Mouse (Mus musculus): ENCODE data around the gene Mapkapk3. TPM values are rescaled to one million over a fixed set of nuclear protein-coding genes. Genes with fewer than 3 reads are reported as not detected.

Gene Mapkapk3
- polyA plus RNA-seq, 1 experiment from 2014 or later, result 13.2 TPM

- H3K4me1 ChIP-seq, result peaks cover 81% of the 10 kb centered on the region
These were observed 8.5 kb upstream of the Mapkapk3 start for GRCm38 (mm10) chr9:107298059-107298780.

GRCm38 (mm10) chr9:107297658-107298057, 8.0 kb upstream of the Mapkapk3 start:
- 74% methylated on average over 4 of the region's 4 CpGs for whole genome bisulfite sequencing (ENCODE audit: insufficient replicate concordance)
- Histone ChIP-seq H3K27me3 (replicated peaks) (peaks cover 12% of the 10 kb centered on the region; the same call in 1 of the 2 replicates), H3K4me2 (peak overlapping the region; percentile 93), H3K36me3 (peaks cover 29% of the 10 kb centered on the region), H3K9ac (peak overlapping the region; percentile 84), H3K4me3 (peak overlapping the region; percentile 81), H3K4me1 (peaks cover 76% of the 10 kb centered on the region), H3K9me3 (replicated peaks) (no peaks in the 10 kb centered on the region), H3K27ac (peak overlapping the region; percentile 96)
- no peak for ATAC-seq

More at GRCm38 (mm10) chr9:107298059-107298780, 8.5 kb upstream of the Mapkapk3 start:
- Histone ChIP-seq H3K4me2 (peak overlapping the region; percentile 93), H3K9me3 (replicated peaks) (no peaks in the 10 kb centered on the region), H3K4me3 (peak overlapping the region; percentile 81), H3K27ac (peak overlapping the region; percentile 96), H3K36me3 (peaks cover 33% of the 10 kb centered on the region), H3K9ac (peak overlapping the region; percentile 84), H3K27me3 (replicated peaks) (peaks cover 7% of the 10 kb centered on the region; the same call in 1 of the 2 replicates)
- WGBS (ENCODE audit: insufficient replicate concordance), result 68% methylated on average over 8 of the region's 8 CpGs
- ATAC-seq, result peak; percentile 66

DNA sequence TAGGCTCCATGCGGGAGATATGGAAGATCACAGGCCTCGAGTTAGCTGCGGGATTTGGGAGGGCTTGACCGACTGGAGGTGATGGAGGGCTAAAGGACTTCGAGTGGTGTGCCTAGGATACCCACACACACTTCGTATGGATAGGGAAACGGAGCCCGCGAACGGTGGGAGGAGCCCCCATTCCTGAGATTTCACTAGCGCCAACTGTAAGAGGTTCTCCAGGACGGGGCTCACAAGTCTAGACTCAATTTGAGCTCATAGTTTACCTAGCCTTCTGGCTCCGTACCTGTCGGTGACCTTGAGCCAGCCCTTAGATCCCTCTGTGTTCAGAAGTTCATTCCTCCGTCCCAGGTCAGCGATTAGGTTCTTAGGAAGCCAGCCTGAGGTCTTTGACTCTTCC, 7.4 kb upstream of the Mapkapk3 start:
- Histone ChIP-seq H3K9ac (peak overlapping the region; percentile 84), H3K4me2 (peak overlapping the region; percentile 93), H3K27me3 (replicated peaks) (peaks cover 18% of the 10 kb centered on the region; the same call in 1 of the 2 replicates), H3K36me3 (peaks cover 24% of the 10 kb centered on the region), H3K4me3 (peak overlapping the region; percentile 81), H3K9me3 (replicated peaks) (no peaks in the 10 kb centered on the region), H3K27ac (peak overlapping the region; percentile 96), H3K4me1 (peaks cover 70% of the 10 kb centered on the region)
- 13% methylated on average over 16 of the region's 16 CpGs for WGBS (ENCODE audit: insufficient replicate concordance)
- no peak for ATAC-seq

DNA sequence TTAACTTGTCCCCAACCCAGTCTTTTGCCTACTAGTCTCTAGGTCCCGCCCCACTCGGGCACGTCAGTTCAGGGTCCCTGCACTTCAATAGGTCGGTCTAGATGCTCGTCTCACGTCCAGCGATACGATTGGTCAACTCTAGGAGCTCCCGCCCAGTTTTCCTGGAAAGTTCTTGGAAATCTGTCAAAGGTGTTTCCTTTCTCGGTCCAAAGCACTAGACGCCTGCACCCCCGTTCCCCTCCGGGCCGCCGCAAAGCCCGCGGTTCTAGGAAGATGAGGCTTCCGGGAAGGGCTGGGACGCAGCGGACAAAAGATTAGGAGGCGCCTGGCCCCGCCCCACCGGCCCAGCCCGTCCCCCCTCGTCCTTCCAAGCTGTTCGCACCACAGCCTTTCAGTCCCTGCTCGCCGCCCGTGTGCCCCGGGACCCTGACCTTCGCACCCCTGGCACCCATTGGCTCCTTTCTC, 6.9 kb upstream of the Mapkapk3 start:
- H3K9ac ChIP-seq, result peak overlapping the region; percentile 84
- H3K4me3 ChIP-seq, result peak overlapping the region; percentile 81
- ATAC-seq, result peak; percentile 93
- WGBS (ENCODE audit: insufficient replicate concordance), result 0% methylated on average over 30 of the region's 31 CpGs
- no peaks in the 10 kb centered on the region for H3K9me3 ChIP-seq (replicated peaks)
- peak overlapping the region; percentile 93 for H3K4me2 ChIP-seq
- H3K36me3 ChIP-seq, result peaks cover 18% of the 10 kb centered on the region
- H3K27me3 ChIP-seq (replicated peaks), result peaks cover 23% of the 10 kb centered on the region; the same call in 1 of the 2 replicates
- H3K27ac ChIP-seq, result peak overlapping the region; percentile 96
- peaks cover 64% of the 10 kb centered on the region for H3K4me1 ChIP-seq

GRCm38 (mm10) chr9:107296041-107296440, 6.4 kb upstream of the Mapkapk3 start:
- H3K27me3 ChIP-seq (replicated peaks), result peaks cover 25% of the 10 kb centered on the region; the same call in 1 of the 2 replicates
- no peaks in the 10 kb centered on the region for H3K9me3 ChIP-seq (replicated peaks)
- peak overlapping the region; percentile 74 for H3K9ac ChIP-seq
- peak overlapping the region; percentile 81 for H3K4me3 ChIP-seq
- peak overlapping the region; percentile 96 for H3K27ac ChIP-seq
- peak overlapping the region; percentile 93 for H3K4me2 ChIP-seq
- peaks cover 13% of the 10 kb centered on the region for H3K36me3 ChIP-seq
- 1% methylated on average over 14 of the region's 14 CpGs for WGBS (ENCODE audit: insufficient replicate concordance)
- peak; percentile 21 for ATAC-seq
- peaks cover 59% of the 10 kb centered on the region for H3K4me1 ChIP-seq

DNA sequence AAGGTAGTCTGAATTCAATTTTAAA, 6.2 kb upstream of the Mapkapk3 start, which contains the start of gene Cish:
Gene Cish (plus strand): TSS at position 11 of the 25 bp plus-strand sequence.
- H3K9me3 ChIP-seq (replicated peaks), result no peaks in the 10 kb centered on the region
- H3K27me3 ChIP-seq (replicated peaks), result peaks cover 25% of the 10 kb centered on the region; the same call in 1 of the 2 replicates
- peak within 1 kb of the TSS; percentile 81 for H3K4me3 ChIP-seq
- peak within 1 kb of the TSS; percentile 93 for H3K4me2 ChIP-seq
- H3K9ac ChIP-seq, result peak within 1 kb of the TSS; percentile 84
- H3K36me3 ChIP-seq, result peaks cover 11% of the 10 kb centered on the region
- peak within 1 kb of the TSS; percentile 96 for H3K27ac ChIP-seq
- no peak for ATAC-seq
- peaks cover 57% of the 10 kb centered on the region for H3K4me1 ChIP-seq

DNA sequence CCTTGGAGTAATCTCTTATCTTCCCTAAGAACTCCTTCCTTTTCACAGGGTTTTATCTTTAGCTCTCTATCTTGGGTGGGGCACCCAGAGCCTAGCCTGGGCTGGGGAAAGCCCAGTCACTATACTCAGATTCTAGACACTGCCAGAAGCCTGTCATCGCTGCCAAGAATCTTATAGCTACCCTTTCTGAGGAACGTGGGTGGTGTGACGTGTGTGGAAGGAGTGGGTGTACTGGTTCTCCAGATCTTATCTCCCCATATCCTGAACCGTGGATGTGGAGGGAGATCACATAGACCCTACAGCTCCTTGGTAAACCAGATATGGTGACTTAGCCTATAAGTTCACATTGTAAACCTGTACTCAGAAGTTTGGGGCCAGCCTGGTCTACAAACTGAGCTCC, 5.9 kb upstream of the Mapkapk3 start:
- ATAC-seq, result peak; percentile 19; the same call in 1 of the 2 replicates
- H3K27me3 ChIP-seq (replicated peaks), result peaks cover 23% of the 10 kb centered on the region; the same call in 1 of the 2 replicates
- H3K4me2 ChIP-seq, result peak overlapping the region; percentile 93
- peak overlapping the region; percentile 81 for H3K4me3 ChIP-seq
- peak overlapping the region; percentile 96 for H3K27ac ChIP-seq
- H3K4me1 ChIP-seq, result peaks cover 57% of the 10 kb centered on the region
- H3K9ac ChIP-seq, result peak overlapping the region; percentile 74
- WGBS (ENCODE audit: insufficient replicate concordance), result 14% methylated on average over 4 of the region's 4 CpGs
- no peaks in the 10 kb centered on the region for H3K9me3 ChIP-seq (replicated peaks)
- peaks cover 9% of the 10 kb centered on the region for H3K36me3 ChIP-seq

GRCm38 (mm10) chr9:107294249-107294648, 4.6 kb upstream of the Mapkapk3 start:
- peaks cover 57% of the 10 kb centered on the region for H3K4me1 ChIP-seq
- no peak overlapping the region for H3K4me2 ChIP-seq
- no peak overlapping the region for H3K9ac ChIP-seq
- no peaks in the 10 kb centered on the region for H3K9me3 ChIP-seq (replicated peaks)
- ATAC-seq, result no peak
- H3K27ac ChIP-seq, result 0 out of 2 replicates have a peak overlapping the region, but pooled peaks have one; percentile 37
- no peak overlapping the region for H3K4me3 ChIP-seq
- 1% methylated on average over 6 of the region's 6 CpGs for WGBS (ENCODE audit: insufficient replicate concordance)
- H3K27me3 ChIP-seq (replicated peaks), result peaks cover 21% of the 10 kb centered on the region; the same call in 1 of the 2 replicates
- no peaks in the 10 kb centered on the region for H3K36me3 ChIP-seq

DNA sequence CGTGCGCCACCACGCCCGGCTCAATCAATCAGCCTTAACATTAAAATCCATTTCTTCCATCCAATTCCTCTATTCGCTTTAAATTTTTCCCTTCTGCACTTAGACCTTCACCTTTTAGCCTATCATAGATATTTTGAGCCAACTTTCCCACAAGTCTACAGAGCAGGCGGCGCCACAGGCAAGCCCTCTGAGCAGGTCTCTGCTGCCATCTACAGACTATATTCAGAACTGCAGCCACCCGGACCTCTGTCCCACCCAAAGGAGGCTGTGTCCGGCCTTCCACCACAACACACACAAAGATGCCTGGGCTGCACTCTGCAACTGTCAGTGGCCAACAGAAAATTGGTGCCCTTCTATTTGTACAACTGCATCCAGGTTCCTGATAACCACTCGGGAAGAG, 1.2 kb upstream of the Mapkapk3 start:
- H3K9ac ChIP-seq, result no peak overlapping the region
- peaks cover 21% of the 10 kb centered on the region; the same call in 1 of the 2 replicates for H3K27me3 ChIP-seq (replicated peaks)
- WGBS (ENCODE audit: insufficient replicate concordance), result 29% methylated on average over 10 of the region's 10 CpGs
- H3K4me3 ChIP-seq, result no peak overlapping the region
- no peaks in the 10 kb centered on the region for H3K9me3 ChIP-seq (replicated peaks)
- peaks cover 65% of the 10 kb centered on the region for H3K4me1 ChIP-seq
- H3K36me3 ChIP-seq, result no peaks in the 10 kb centered on the region
- no peak for ATAC-seq
- no peak overlapping the region for H3K27ac ChIP-seq
- H3K4me2 ChIP-seq, result no peak overlapping the region

GRCm38 (mm10) chr9:107288711-107289110, 966 bp downstream of the Mapkapk3 start:
- Histone ChIP-seq H3K27ac (peak overlapping the region; percentile 70), H3K4me2 (peak overlapping the region; percentile 89), H3K9me3 (replicated peaks) (no peaks in the 10 kb centered on the region), H3K27me3 (replicated peaks) (peaks cover 21% of the 10 kb centered on the region; the same call in 1 of the 2 replicates), H3K36me3 (no peaks in the 10 kb centered on the region), H3K4me1 (peaks cover 62% of the 10 kb centered on the region), H3K9ac (peak overlapping the region; percentile 65), H3K4me3 (peak overlapping the region; percentile 61)
- 10% methylated on average over 8 of the region's 8 CpGs for WGBS (ENCODE audit: insufficient replicate concordance)
- ATAC-seq, result peak; percentile 74

GRCm38 (mm10) chr9:107288105-107288650, 1.5 kb downstream of the Mapkapk3 start:
- no peak overlapping the region for H3K9ac ChIP-seq
- 69% methylated on average over 14 of the region's 14 CpGs for whole genome bisulfite sequencing (ENCODE audit: insufficient replicate concordance)
- no peak for ATAC-seq
- H3K4me3 ChIP-seq, result peak overlapping the region; percentile 61
- H3K4me1 ChIP-seq, result peaks cover 62% of the 10 kb centered on the region
- H3K36me3 ChIP-seq, result no peaks in the 10 kb centered on the region
- H3K9me3 ChIP-seq (replicated peaks), result no peaks in the 10 kb centered on the region
- H3K27me3 ChIP-seq (replicated peaks), result peaks cover 17% of the 10 kb centered on the region; the same call in 1 of the 2 replicates
- H3K27ac ChIP-seq, result peak overlapping the region; percentile 41; the same call in 1 of the 2 replicates
- H3K4me2 ChIP-seq, result peak overlapping the region; percentile 89

DNA sequence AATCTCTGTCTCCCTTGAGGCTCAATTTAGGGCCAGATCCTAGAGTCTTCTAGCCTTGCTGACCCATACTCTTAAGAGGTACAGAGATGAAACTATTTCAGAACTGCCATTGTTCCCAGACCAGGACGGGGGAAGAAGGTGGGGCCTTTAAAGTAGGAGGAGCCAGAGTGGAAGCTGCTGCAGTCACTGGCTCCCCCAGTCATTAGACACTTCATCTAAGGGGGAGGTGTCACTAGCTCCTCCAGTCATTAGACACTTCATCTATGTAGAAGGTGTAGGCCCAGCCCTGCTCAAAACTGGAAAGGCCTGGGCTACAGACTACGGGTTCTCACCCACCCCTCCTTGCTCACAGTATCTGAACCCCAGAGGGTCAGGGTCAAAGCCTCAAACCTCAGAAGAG, 2.4 kb downstream of the Mapkapk3 start:
- ATAC-seq, result 0 out of 2 replicates have a peak, but pooled peaks have one; percentile 3
- Histone ChIP-seq H3K4me3 (no peak overlapping the region), H3K9me3 (replicated peaks) (no peaks in the 10 kb centered on the region), H3K27ac (peak overlapping the region; percentile 41; the same call in 1 of the 2 replicates), H3K4me2 (peak overlapping the region; percentile 89; the same call in 1 of the 2 replicates), H3K27me3 (replicated peaks) (peaks cover 9% of the 10 kb centered on the region; the same call in 1 of the 2 replicates), H3K36me3 (no peaks in the 10 kb centered on the region), H3K9ac (peak overlapping the region; percentile 6; the same call in 1 of the 2 replicates), H3K4me1 (peaks cover 62% of the 10 kb centered on the region)
- WGBS (ENCODE audit: insufficient replicate concordance), result 37% methylated on average over 2 of the region's 2 CpGs

All from liver, embryonic 12.5 days (tissue).